Mouse (Mus musculus) layer of hippocampus, adult 9-10 months (tissue): ENCODE data around the gene Ndufaf2.

Source experiments
- DNase-seq: peaks from one replicate; pipeline ENCODE4 v3.0.0; 2022; ENCODE audit warnings: low spot score

Gene Ndufaf2

GRCm38 (mm10) chr13:108039375-108039774 is 119.0 kb downstream of the Ndufaf2 start:
- no peak for DNase-seq

DNA sequence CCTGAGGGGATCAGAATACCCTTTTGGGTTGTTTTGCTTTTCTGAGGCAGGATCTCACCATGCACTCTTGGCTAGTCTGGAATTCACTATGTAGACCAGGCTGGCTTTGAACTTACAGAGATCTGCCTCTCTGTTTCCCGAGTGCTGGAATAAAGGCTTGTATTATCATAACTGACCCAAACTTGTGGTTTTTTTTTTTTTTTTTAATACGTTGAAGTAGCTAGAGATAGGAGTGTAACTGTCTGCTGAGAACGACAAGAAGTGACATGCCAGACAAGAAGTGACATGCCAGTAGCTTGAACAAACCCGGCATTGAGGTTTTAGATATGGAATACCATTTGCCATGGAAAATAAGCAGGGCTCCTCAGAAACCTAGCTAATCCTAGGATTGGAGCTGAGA is 125.6 kb downstream of the Ndufaf2 start:
- DNase-seq, result no peak

GRCm38 (mm10) chr13:108025802-108026201 is 132.6 kb downstream of the Ndufaf2 start:
- DNase-seq, result no peak

DNA sequence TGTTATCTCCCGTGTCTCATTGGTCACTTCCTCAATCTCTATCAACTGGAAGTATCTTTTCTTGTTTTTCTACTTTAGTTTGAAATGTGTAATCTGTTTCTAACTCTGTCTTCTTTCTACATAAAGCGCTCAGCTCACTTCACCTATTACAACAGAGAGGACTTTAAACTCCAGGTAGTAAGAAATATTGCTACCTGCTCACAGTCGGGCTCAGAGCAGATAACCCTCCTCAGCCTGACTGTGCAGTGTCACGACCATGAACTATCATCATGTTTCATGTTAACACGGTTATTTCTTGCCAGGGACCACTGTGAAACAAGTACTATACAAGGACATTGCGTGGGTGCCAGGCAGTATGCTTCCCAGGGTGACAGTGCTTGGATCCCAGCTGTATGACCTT is 141.1 kb downstream of the Ndufaf2 start:
- no peak for DNase-seq

DNA sequence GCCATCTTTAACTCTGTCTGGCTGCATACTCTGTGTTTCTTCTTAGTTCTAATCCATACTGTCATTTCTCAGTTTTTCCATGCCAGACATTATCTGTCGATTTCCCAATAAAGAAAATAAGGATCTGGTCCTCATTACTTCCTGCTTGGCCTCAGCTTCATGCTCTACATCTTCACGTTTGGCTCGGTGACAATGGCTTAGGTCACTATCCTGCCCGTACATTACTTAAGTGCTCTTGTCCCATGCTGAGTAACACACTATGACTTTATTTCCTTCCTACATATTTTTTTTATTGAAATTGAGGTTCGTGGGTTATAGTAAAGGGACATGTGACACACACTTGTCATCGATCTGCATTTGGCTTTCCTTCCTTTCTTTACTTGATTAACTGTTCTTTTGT is 143.3 kb downstream of the Ndufaf2 start:
- DNase-seq, result no peak

- DNase-seq, result no peak
Measured at GRCm38 (mm10) chr13:108013839-108014238, 144.6 kb downstream of the Ndufaf2 start.

DNA sequence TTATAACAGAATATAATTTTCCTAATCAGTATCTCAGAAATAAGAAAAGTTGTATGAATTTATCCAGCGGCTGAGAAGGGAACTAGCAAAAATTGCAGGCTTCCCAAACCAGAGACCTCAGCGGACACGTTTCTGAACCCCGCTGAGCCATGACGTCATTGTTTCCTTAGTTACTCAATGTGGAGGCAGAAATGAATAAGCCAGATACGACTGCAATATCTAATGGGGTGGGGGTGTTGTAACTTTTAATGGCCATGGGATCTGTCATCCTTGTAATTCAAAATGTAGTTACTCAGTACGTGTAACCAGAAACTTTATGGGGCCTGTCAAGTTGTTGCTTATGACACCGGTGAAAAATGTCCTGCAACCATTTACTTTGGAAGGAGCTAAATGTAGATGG is 145.3 kb downstream of the Ndufaf2 start:
- DNase-seq, result no peak

DNA sequence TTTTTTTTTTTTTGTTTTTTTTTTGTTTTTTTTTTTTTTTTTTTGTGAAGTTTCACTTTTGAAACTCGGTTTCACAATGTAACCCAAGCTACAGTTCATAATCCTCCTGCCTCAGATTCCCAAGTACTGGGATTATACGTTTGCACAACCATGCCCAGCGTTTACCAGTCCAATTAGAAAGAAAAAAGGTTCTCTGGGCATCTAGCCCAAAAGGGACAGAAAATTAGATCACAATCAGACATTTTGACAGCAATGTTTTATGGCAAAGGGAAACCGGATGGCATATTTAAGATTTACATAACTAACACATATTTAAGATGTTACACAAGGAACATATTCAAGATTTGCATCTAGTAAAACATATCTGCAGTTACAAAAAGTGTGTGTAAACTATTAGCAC is 150.6 kb downstream of the Ndufaf2 start:
- DNase-seq, result no peak

DNA sequence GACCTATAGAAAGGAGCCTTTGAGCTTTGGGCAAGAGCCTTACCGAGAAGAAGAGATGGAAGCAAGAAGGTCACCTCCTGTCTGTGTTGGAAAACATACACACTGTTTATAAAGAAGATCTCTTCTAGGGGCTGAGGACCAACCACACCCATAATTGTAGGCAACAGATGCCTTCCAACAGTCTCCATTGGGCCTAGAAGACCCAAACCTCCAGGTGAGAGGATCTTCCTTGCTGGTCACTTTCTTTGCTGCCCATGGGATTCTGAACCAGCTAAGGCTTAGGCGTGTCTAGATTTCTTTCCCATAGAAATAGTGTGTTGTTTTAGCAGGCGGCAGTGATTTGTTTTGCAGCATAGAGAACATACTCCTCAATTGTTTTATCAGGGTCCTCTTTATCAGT is 162.1 kb downstream of the Ndufaf2 start:
- no peak for DNase-seq

DNA sequence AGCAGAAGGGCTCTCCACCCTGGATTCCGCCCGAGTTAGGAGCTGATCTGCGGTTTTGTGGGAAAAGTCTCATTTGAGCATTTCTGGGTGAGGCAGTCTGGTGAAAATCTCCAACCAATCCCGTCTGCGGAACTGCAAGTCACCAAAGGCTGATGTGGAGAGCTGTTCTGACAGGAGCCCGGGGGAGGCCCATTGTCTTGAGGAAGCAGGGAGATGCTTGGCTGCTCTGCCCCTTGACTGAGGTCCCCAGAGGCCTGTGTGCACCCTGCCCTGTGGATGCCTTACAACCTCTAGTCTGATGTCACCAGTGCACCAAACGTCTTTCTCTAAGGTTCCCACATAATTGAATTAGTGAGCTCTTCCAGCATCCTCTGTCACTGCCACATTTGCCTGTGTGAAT is 163.2 kb downstream of the Ndufaf2 start:
- no peak for DNase-seq

DNA sequence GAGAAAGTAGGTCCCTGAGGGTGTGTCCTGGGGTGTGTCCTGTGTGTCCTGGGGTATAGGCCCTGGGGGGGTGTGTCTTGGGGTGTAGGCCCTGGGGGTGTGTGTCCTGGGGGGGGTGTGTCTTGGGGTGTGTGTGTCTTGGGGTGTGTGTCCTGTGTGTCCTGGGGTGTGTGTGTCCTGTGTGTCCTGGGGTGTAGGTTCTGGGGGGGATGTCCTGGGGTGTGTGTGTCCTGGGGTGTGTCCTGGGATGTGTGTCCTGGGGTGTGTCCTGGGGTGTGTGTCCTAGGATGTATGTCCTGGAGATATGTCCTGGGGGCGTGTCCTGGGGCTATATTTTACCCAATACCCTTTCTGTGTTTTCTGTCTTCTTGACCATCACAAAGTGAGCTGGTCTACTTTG is 165.8 kb downstream of the Ndufaf2 start:
- DNase-seq, result no peak

DNA sequence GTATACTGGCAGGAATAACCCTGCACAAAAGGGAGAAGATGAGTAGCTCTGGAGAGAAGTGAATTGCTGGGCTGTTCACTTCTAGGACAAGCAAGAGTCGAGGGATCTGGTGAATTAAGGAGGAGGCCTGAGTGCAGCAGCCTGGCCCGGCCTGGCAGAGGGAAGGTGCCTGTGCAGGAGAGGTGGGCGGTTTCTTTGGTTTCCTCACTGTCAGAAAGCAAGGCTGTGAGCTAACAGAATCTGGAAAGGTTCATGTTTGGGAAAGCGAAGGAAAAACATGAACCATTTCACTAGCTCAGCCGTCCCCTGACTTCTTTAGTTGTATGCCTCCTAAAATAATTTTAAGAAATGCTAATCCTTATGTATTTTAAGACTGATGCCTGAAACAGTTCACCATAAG is 173.8 kb downstream of the Ndufaf2 start:
- DNase-seq, result no peak

DNA sequence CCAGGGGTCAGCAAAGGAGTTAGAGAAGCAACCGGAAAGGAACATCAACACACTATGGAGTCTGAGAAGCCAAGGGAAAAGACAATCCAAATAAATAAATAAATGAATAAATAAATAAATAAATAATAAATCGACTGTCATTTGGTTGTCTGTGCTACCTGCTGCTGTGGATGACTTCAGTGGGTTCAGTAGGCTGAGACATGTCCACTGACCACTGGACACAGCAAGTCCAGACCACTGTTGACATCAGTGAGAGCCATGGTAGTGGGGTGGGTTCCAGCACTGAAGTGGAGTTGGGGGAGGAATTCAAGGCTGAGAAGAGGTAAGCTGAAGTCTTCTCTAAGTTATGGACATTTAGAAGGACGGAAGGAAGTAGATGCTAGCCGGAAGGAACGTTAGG is 174.2 kb downstream of the Ndufaf2 start:
- no peak for DNase-seq

- no peak for DNase-seq
Measured at GRCm38 (mm10) chr13:107983231-107983847, 175.1 kb downstream of the Ndufaf2 start.

DNA sequence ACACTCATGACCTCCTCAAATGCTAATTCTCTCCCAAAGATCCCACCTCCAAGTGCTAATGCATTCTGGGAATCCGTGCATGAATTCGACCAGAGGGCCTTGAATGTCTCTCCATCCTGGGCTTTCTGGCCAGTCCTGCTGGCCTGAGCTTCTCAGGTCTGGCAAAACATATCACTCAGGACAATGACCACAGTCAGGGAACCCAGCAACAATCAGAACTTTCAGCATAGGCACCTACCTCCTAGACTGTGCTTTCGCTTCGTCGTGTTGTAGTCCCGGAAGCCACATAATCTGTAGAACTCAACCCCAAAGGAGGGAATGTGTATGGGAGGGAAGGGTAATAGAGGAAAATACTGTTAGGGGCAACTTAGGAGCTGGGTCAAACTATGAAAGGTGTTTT is 179.0 kb downstream of the Ndufaf2 start:
- no peak for DNase-seq

DNA sequence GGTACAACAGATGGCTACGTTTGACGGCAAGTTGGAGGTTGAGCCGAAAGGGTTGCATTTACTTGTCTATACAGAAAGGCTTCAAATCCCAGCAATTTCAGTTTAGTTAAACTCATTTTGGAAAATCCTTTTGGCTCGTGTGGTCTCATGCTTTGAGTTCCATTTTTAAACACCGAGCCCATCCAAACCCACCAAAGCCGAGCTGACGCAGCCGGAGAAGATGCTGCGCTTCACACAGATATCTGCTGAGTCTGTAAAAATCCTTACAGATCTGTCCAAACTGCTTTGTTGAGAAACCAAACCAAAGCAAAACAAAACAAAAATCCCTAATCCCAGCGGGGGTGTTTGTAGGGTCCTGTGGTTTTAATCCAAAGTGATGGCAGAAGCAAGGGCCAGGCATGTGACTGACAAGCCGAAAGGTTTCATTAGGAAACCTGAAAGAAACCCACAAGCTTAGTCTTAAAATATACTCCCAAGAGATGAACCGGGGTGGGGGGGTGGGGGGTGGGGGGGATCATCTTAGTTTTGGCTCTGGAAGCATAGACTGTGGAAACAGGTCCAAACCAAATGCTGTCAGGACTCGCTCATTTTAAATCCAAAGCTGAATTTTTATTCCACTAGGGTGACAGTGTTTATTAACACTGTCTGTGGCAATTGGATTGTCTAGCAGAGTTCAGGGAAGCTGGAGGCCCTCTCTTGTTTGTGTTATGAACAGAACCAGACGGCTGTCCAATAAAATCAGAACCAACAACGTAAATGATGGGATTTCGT is 181.4 kb downstream of the Ndufaf2 start:
- no peak for DNase-seq

DNA sequence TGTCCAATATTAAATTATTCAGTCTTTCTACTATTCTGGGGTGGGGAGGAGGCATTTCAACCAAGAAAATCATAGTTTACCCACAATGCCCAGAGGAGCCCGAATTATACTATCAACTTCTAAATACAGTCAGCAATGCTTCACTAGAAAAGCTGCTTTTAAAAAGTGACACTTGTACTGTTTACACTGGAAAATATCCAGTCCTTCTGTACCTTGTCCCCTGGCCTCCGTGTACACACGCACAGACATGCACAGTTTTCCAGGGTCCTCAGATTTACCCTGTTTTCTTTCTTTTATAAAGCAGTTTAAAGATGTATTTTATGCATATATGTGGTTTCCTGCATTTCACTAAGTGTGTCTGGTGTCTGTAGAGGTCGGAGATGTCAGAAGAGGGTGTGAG is 186.0 kb downstream of the Ndufaf2 start:
- DNase-seq, result no peak

DNA sequence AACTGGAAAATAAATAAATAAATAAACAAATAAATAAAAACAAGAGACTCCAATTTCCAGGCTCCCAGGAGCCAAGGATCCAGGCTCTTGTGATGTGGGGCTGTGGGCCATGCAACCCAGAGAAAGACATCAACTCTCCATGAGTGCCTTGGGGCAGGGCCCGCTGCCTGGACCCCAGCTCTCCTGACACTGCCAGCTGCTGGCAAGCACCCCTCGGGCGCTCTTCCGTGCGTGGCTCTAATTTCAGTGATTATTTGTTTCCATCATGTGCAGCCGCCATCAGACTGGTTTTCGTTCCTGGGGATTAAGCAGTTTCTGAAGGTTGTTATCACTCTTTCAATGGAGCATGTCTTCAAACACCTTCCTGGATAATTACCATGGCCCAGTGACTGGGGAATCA is 186.6 kb downstream of the Ndufaf2 start:
- no peak for DNase-seq

DNA sequence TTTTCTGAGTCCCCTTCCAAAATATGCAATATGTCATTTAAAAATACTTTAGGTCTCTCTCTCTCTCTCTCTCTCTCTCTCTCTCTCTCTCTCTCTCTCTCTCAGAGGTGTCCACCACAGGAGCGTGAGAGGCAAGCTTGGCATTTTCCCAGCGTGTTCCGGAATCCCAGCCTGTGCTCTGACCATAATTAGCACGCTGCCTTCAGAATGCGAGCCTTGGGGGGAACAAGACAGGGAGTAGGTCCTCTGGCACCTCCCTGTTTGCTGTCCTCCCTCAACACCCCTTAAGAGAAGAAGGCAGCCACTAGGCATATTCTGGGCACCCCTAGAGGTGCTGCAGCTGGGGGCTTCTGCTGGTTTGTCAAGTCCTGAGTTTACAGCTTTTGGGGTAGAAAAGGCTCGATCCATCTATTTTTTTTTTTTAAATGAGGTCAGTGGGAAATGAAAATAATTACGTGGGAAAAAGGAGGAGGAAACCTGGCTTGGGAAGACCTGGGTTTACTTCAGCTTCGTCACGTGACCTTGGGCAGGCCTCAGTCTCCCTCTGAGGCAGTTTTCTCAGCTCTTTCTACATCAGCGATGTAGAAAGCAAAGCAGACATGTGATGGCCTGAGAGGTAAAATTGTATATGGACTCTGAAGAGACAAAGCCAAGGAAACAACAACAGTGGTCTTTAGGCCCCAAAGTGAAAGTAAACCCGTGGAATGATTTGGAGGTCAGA is 187.8 kb downstream of the Ndufaf2 start:
- DNase-seq, result no peak

- DNase-seq, result peak; percentile 46
Measured at GRCm38 (mm10) chr13:107969961-107970391, 188.4 kb downstream of the Ndufaf2 start.

DNA sequence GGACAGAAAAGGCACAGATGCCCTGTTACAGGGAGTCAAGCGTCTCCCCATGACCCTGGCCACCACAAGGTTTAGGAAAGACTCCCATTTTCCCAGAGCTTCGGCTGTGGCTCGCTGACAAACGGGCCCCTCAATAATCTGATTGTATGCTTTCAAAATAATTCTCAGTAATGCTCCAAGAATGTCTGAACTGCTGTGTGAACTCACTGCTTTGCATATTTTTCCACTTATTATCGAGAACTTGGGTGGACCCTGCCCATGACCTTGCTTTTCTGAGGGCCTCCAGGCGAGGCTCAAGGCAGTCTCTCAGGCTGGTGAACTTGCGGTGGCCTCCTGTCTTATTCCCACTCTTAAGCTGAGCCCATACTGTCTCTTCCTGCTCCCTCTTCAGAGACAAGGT is 193.8 kb downstream of the Ndufaf2 start:
- DNase-seq, result no peak

- no peak for DNase-seq
Measured at GRCm38 (mm10) chr13:107963471-107963870, 195.0 kb downstream of the Ndufaf2 start.

DNA sequence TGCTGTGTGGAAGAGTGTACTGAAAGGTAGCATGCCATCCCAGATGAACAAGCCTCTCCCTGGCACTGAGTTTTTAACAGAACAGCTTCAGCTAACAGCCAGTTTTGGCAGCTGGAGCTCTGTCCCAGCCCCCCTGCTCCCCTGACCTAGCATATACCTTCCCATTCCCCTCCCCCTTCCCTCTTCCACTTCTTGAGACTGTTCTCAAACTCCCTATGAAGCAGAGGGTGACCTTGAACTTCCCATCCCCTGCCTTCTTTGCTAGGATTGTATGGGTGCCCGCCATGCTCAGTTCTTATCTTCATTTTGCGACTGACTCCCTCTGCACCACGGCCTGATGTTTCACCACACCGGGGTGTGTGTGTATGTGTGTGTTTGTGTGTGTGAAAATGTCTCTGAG is 195.7 kb downstream of the Ndufaf2 start:
- DNase-seq, result no peak
